In the genomic region with DNA sequence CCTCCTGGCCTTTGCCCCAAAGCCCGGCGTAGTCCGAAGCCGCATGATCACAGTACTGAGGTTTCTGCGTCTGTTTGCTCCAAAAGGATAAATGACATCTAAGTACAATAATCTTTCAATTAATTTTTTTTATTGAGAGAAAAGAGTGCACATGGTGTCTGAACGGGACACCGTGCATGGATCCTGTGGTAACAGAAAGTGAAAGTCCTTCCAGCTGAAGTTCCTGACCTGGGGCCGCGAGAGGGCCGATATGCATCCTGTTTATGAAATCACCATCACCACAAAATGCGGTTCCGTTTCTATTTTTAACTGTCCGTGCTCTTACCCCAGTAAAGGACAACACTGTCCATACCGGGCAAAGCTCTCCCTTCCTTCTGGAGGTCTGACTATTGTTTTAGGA, we compare ENCODE assay signal across 9 mouse cellular contexts.
DNase-seq lines count a peak whose midpoint lies in the region; ATAC-seq and TF ChIP-seq lines count a peak whose summit lies in the region.
"Had no signal": no experiment of that assay in that cellular context is flagged by ENCODE, and none has a peak within 500 bp of the region (broad histone marks: within the 10 kb centered on the region; RNA-seq: fewer than 3 reads in every experiment).

No protein-coding gene starts in this region.

- no peaks in the 10 kb centered on the region for H3K27me3 ChIP-seq in liver, embryonic 11.5 days (replicated peaks; ENCODE audit: control insufficient read depth, insufficient read depth, low read length)
- H3K27me3 ChIP-seq in small intestine, adult 2 months (ENCODE audit: control insufficient read depth, insufficient read depth, low read length): no peaks in the 10 kb centered on the region; the same call in 1 of the 2 replicates
- H3K27me3 ChIP-seq in forebrain, embryonic 13.5 days: no peaks in the 10 kb centered on the region

- no peak for ATAC-seq in liver, embryonic 11.5 days (replicated peaks; ENCODE audit: low FRiP score)
- ATAC-seq in forebrain, embryonic 13.5 days: no peak

- H3K27ac ChIP-seq in layer of hippocampus, adult 2 months: no peak overlapping the region
- no peak overlapping the region for H3K27ac ChIP-seq in liver, embryonic 11.5 days (ENCODE audit: low read depth, low read length)
- peak overlapping the region; percentile 78 for H3K27ac ChIP-seq in small intestine, adult 2 months (ENCODE audit: insufficient read depth, low read depth, low read length)
- no peak overlapping the region for H3K27ac ChIP-seq in forebrain, embryonic 13.5 days

- H3K4me3 ChIP-seq in layer of hippocampus, adult 2 months: peak overlapping the region; percentile 37; the same call in 1 of the 2 replicates
- H3K4me3 ChIP-seq in liver, embryonic 11.5 days (ENCODE audit: low read depth, low read length): peak overlapping the region; percentile 14; the same call in 1 of the 2 replicates
- H3K4me3 ChIP-seq in small intestine, adult 2 months (ENCODE audit: low read depth, low read length): peak overlapping the region; percentile 42
- H3K4me3 ChIP-seq in forebrain, embryonic 13.5 days: no peak overlapping the region

- H3K36me3 ChIP-seq in liver, embryonic 11.5 days (ENCODE audit: control insufficient read depth, insufficient read depth, low read length): no peaks in the 10 kb centered on the region
- H3K36me3 ChIP-seq in small intestine, adult 2 months (ENCODE audit: control insufficient read depth, insufficient read depth, low read length): no peaks in the 10 kb centered on the region
- no peaks in the 10 kb centered on the region for H3K36me3 ChIP-seq in forebrain, embryonic 13.5 days (ENCODE audit: poor library complexity, severe bottlenecking)
- H3K36me3 ChIP-seq: G1E had no signal

- no peak for DNase-seq in layer of hippocampus, adult 2 months (ENCODE audit: low spot score in 2 of 2)
- no peak for DNase-seq in layer of hippocampus, postnatal 25 days (ENCODE audit: extremely low spot score in 1 of 2, low spot score in 1 of 2)
- DNase-seq in heart, postnatal 4 days: peak; percentile 42
- no peak for DNase-seq in liver, embryonic 11.5 days (ENCODE audit: low spot score)
- no peak for DNase-seq in cerebellum, adult 11 months
- DNase-seq in right cerebral cortex, postnatal 14 days: no peak

- no peaks in the 10 kb centered on the region for H3K9me3 ChIP-seq in liver, embryonic 11.5 days (ENCODE audit: control insufficient read depth, low read length)
- no peaks in the 10 kb centered on the region for H3K9me3 ChIP-seq in forebrain, embryonic 13.5 days (replicated peaks)
- H3K9me3 ChIP-seq: G1E had no signal

- no peak for TF ChIP-seq CTCF in layer of hippocampus, adult 2 months (conservative IDR thresholded peaks at IDR 0.05)
- no peak for TF ChIP-seq CTCF in small intestine, adult 2 months (IDR thresholded peaks at IDR 0.05; ENCODE audit: extremely low read depth, insufficient read length, insufficient replicate concordance, low read depth, low read length)

- H3K9ac ChIP-seq in liver, embryonic 11.5 days (ENCODE audit: low read depth, low read length): no peak overlapping the region
- no peak overlapping the region for H3K9ac ChIP-seq in forebrain, embryonic 13.5 days

- WGBS in liver, embryonic 11.5 days: 57% methylated on average over 14 of the region's 14 CpGs
- 66% methylated on average over 14 of the region's 14 CpGs for WGBS in small intestine, adult 2 months
- WGBS in forebrain, embryonic 13.5 days: 93% methylated on average over 14 of the region's 14 CpGs

- no peaks in the 10 kb centered on the region for H3K4me1 ChIP-seq in liver, embryonic 11.5 days (replicated peaks; ENCODE audit: control insufficient read depth, insufficient read depth, low read length)
- H3K4me1 ChIP-seq in small intestine, adult 2 months (ENCODE audit: control insufficient read depth, insufficient read depth, insufficient read length, low read length): no peaks in the 10 kb centered on the region
- H3K4me1 ChIP-seq in forebrain, embryonic 13.5 days: peaks cover 7% of the 10 kb centered on the region; the same call in 1 of the 2 replicates

- H3K4me2 ChIP-seq in liver, embryonic 11.5 days: peak overlapping the region; percentile 50
- no peak overlapping the region for H3K4me2 ChIP-seq in forebrain, embryonic 13.5 days

- TF ChIP-seq POLR2A in small intestine, adult 2 months (IDR thresholded peaks at IDR 0.05; ENCODE audit: low read depth, low read length): no peak
